Mouse (Mus musculus) spleen, adult 2 months (tissue): ENCODE measurements around the gene Gm5089.

ENCODE experiments used
- CTCF ChIP-seq: fragments of 200-500 bp; IDR thresholded peaks from 2 replicates; pipeline ENCODE4 v1.5.1; 2011; ENCODE audit warnings: mild to moderate bottlenecking, inconsistent platforms; ENCODE audit not compliant: insufficient read depth, insufficient read length, insufficient replicate concordance; ENCODE audit errors: extremely low read depth
- POLR2A ChIP-seq: fragments of 200-500 bp; IDR thresholded peaks from 2 replicates; pipeline ENCODE4 v1.6.1; 2011; ENCODE audit warnings: low read depth, low read length, inconsistent platforms

DNA sequence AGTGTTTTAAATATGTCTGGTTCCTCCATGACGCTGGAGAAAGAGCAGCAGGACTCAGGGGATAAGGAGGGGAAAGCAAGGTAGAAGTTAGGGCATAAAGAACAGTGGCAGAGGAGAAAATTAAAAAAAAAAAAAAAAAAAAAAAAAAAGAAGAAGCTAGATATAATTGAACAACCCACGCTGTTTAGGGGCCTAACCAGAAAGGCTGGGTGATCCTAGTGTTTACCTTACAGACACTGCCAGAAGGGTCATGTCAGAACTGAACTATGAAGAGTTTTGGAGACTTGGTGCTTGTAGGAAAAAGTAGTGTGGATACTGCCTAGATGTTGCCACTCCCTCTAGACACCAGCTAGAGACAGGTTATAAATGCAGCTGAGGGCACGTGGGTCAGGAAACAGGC is 10.6 kb upstream of the Gm5089 start:
- TF ChIP-seq CTCF (no peak), POLR2A (no peak)
